Mouse (Mus musculus) right cerebral cortex, postnatal 25 days (tissue): ENCODE results near the gene Pecam1.

Experiments
- DNase-seq: peaks from one replicate; pipeline ENCODE4 v3.0.0; 2022

Pecam1 gene

GRCm38 (mm10) chr11:106688375-106688774 lies 62.1 kb downstream of the Pecam1 start:
- no peak for DNase-seq

GRCm38 (mm10) chr11:106687293-106687692 lies 63.1 kb downstream of the Pecam1 start:
- DNase-seq = no peak

- DNase-seq = no peak
Measured at GRCm38 (mm10) chr11:106684027-106684426, 66.4 kb downstream of the Pecam1 start.

GRCm38 (mm10) chr11:106683345-106683744 lies 67.1 kb downstream of the Pecam1 start:
- no peak for DNase-seq

GRCm38 (mm10) chr11:106681138-106681537 lies 69.3 kb downstream of the Pecam1 start:
- no peak for DNase-seq

- peak; percentile 16 for DNase-seq
Measured at GRCm38 (mm10) chr11:106679874-106680273, 70.6 kb downstream of the Pecam1 start.

GRCm38 (mm10) chr11:106677910-106678591 lies 72.4 kb downstream of the Pecam1 start:
- peak; percentile 31 for DNase-seq

- no peak for DNase-seq
Measured at GRCm38 (mm10) chr11:106677331-106677730, 73.1 kb downstream of the Pecam1 start.

- DNase-seq = no peak
Measured at GRCm38 (mm10) chr11:106675875-106676274, 74.6 kb downstream of the Pecam1 start.

GRCm38 (mm10) chr11:106675201-106675726 lies 75.2 kb downstream of the Pecam1 start:
- DNase-seq = no peak

GRCm38 (mm10) chr11:106674612-106675153 lies 75.7 kb downstream of the Pecam1 start:
- DNase-seq = peak; percentile 31

GRCm38 (mm10) chr11:106673727-106674611 lies 76.5 kb downstream of the Pecam1 start:
- DNase-seq = no peak

GRCm38 (mm10) chr11:106672919-106673505 lies 77.4 kb downstream of the Pecam1 start:
- DNase-seq = no peak

- no peak for DNase-seq
Measured at GRCm38 (mm10) chr11:106671801-106672200, 78.6 kb downstream of the Pecam1 start.

- no peak for DNase-seq
Measured at GRCm38 (mm10) chr11:106670951-106671478, 79.4 kb downstream of the Pecam1 start.

GRCm38 (mm10) chr11:106670266-106670665 lies 80.2 kb downstream of the Pecam1 start:
- no peak for DNase-seq

GRCm38 (mm10) chr11:106669873-106670173 lies 80.6 kb downstream of the Pecam1 start:
- no peak for DNase-seq

- DNase-seq = no peak
Measured at GRCm38 (mm10) chr11:106669102-106669872, 81.1 kb downstream of the Pecam1 start.

GRCm38 (mm10) chr11:106668336-106668735 lies 82.1 kb downstream of the Pecam1 start:
- no peak for DNase-seq

GRCm38 (mm10) chr11:106667855-106668254 lies 82.6 kb downstream of the Pecam1 start:
- no peak for DNase-seq

GRCm38 (mm10) chr11:106666470-106667107 lies 83.8 kb downstream of the Pecam1 start:
- no peak for DNase-seq

- DNase-seq = no peak
Measured at GRCm38 (mm10) chr11:106665841-106666240, 84.6 kb downstream of the Pecam1 start.
